Mouse (Mus musculus) c-Kit-positive CD71-positive TER-119-positive erythroid progenitor cells, embryonic 14.5 days (primary cell): ENCODE results near the gene Depdc1b.

Experiments used
- DNase-seq: peaks from one replicate; pipeline ENCODE4 v3.0.0-alpha.2; 2013; ENCODE audit warnings: low spot score

Gene Depdc1b

DNA sequence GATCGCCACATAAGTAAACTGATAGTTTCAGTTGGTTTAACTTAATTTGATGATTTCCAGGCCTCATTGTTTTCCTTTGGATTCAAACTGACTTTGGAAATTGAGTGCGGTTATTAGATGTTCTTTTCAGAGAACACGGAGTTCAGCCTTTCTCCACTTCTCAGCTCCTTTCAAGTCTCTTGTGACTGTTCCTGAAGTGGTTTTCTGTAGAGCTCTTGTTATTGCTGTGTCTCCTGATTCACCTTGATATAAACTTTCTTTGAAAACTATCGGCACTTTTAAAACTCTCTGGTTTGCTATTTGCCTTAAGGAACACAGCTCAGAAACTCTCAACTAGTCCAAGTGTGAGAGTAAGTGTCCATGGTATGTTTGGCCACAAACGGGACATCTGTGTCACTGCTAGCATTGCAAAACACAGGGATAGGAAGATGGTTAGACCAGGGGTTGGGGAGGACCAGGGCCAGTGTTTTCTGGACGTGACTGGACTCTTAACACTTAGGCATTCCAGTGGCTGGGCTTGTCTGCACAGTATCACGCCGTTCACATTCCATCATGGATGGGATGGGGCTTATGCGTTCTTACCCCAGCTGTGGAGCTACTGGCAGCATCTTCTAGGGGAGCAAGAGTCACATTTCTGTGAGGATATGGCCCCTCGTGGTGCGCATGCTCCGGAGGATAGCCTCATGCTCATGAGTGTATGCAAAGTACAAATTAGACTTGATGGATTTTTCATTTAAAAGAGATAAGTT lies 38.8 kb downstream of the Depdc1b start:
- DNase-seq: no peak

DNA sequence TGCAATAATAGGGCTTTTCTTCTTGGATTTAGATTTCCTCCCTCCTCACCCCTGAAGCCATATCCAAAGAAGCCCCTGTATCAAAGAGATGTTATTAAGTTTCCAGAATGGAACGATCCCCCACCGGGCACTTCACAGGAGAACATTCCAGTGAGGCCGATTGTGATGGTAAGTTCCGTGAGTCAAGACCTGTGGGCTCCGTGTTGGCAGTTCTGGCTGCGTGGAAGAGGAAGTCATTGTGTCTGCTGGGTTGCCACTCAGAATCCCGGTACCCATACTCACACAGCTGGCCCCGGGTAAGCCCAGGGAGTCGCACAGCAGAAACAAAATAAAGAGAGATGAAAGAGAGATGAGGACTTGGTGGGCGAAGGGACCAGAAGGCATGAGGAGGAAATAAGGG lies 41.2 kb downstream of the Depdc1b start:
- DNase-seq: no peak

GRCm38 (mm10) chr13:108358228-108358627 lies 42.1 kb downstream of the Depdc1b start:
- no peak for DNase-seq

DNA sequence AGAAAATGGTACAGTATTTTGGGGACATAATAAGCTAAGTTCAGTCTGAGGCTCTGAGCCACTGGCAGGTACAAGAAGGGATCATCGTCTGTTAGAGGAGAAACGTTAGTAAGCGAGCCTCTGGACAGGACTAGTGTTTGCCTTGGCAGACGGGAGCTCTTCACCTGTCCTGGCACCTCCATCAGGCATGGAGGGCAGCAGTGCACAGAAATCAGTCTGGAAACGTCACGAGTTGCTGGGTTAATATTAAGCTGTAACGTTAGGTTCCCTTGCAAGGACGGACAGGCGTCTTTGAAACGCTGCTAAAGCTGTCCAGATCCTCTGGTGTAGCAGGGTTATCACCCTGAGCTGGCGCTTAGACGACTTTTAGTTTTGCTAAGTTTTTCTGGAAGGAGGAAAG lies 51.4 kb downstream of the Depdc1b start:
- DNase-seq: no peak

- no peak for DNase-seq
Observed at GRCm38 (mm10) chr13:108370241-108370941, 54.3 kb downstream of the Depdc1b start.

DNA sequence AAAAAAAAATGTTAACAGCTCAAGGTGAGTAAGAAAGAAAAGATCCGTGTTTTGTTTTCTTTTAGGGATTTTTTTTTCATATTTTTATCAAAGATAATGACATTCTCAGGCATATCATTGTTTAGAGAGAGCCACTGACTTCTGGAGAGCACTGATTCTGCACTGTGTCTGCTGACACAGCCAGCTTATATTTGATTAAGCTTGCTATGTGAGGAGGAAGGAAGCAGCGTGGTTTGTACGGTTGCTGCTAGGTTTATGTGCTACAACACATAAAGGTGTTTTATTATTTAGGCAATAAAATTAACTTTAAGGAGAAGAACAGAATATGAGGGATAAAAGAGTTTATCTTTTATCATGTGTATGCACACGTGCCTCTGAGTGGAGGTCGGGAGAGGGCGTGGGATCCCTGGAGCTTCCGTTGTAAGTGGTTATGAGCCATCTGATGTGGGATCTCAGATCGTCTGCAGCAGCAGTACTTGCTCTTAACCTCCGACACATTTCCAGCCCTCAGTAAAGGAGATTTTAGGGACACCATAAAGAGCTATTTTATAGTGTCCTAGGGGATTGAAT lies 55.3 kb downstream of the Depdc1b start:
- no peak for DNase-seq

DNA sequence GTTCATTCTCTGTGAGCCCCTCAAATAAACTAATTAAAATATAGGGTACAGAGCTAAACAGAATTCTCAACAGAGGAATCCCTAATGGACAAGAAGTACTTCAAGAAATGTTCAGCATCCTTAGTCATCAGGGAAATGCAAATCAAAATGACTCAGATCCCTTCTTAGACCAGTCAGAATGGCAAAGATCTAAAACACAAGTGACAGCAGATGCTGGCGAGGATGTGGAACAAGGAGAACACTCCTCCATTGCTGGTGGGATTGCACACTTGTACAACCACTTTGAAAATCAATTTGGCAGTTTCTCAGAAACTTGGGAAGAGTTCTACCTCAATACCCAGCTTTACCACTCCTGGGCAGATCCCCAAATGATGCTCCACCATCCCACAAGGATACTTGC lies 57.1 kb downstream of the Depdc1b start:
- DNase-seq: no peak

DNA sequence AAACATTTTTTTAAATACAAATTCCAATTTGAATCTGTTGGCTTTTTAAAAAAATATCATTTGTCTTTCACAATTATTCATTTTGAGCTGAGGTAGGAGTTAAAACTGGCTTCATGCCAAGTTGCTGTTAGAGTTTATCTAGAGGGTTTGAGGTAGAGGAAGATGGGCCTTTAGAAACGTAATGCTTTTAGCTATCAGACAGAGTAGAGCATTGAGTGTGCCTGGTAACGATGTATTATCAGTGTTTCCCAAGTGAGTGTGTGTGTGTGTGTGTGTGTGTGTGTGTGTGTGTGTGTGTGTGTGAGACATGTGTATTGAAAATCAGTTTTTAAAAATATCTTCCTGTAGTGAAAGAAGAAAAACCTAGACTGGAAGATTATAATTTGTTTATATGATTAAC lies 60.5 kb downstream of the Depdc1b start:
- DNase-seq: no peak

DNA sequence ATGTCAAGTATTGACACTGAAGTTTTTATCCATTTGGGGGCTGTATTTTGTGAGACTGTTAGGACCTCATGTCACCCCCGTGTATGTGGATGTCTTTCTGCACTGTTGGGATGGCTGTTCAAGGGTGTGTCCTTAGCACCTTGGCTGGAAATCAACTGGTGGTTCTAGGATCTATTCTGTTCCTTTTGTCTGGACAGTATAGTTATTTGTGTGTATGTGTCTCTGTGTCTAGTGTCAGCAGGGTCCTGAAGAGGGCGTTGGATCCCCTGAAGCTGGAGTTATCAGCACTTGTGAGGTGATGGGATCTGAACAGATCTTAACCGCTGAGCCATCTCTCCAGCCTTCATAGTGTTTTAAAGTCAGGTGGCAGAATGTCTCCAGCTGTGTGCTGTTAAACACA lies 65.0 kb downstream of the Depdc1b start:
- no peak for DNase-seq

GRCm38 (mm10) chr13:108383051-108383450 lies 66.9 kb downstream of the Depdc1b start:
- DNase-seq: no peak

DNA sequence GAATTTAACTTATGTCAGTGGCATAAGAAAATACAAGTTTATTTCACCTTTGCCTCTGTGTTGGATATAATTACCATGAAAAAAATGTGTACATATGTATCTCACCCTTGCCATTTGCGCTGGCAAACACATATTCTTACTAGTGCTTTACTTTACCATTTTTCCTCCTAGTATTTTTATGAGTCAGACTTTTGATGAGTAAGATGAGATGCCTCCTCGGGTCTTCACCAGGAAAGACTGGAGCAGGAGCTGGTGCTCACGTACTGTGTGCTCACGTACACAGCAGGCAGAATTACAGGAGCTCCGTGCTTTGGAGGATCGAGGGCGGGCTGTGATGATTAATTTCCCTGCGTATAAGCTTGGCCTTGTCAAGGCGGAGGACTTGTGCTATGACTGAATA lies 69.9 kb downstream of the Depdc1b start:
- DNase-seq: no peak

- DNase-seq: peak; percentile 17
Observed at GRCm38 (mm10) chr13:108390565-108390964, 74.4 kb downstream of the Depdc1b start.

GRCm38 (mm10) chr13:108403197-108403596 lies 87.1 kb downstream of the Depdc1b start:
- DNase-seq: no peak

DNA sequence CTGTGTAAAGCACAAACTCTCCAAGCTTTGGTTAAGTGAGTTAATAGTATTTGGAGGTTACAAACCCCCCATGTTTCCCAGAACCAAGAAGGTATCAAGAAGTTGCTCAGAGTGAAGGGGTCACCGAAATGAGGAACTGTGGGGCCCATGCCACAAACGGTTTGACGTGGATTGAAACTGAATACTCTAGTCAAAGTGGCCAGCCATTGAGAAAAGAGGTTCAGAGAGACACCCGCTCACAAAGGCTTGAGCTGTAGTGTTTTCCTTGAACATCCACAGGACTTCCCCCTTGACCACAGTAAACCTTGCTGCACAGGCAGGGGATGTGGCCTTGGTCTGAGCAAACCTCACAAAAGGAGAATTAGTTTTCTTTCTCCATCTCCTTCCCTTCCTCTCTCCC lies 88.2 kb downstream of the Depdc1b start:
- DNase-seq: no peak

GRCm38 (mm10) chr13:108415464-108415863 lies 99.3 kb downstream of the Depdc1b start:
- no peak for DNase-seq

GRCm38 (mm10) chr13:108418741-108419507 lies 102.8 kb downstream of the Depdc1b start:
- DNase-seq: no peak

GRCm38 (mm10) chr13:108426322-108426721 lies 110.2 kb downstream of the Depdc1b start:
- no peak for DNase-seq

GRCm38 (mm10) chr13:108428809-108429208 lies 112.7 kb downstream of the Depdc1b start:
- DNase-seq: no peak

DNA sequence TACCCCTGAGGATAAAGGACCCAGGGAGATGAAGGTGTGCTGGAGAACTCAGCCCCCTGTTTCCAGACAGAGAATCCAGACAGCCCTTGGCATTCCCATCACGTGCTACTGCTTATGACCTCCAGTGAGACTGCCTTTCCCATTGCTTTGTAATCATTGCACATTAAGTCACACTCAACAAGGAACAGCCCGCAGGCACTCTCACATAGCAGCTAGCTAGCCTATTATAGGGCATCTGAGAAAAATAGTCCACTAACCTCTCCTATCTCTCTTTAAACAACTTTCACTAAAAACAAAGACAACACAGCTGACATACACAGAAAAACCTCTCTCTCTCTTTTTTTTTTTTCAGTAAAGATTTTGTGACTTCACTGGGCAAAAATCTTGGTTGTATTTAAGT lies 113.5 kb downstream of the Depdc1b start:
- no peak for DNase-seq

DNA sequence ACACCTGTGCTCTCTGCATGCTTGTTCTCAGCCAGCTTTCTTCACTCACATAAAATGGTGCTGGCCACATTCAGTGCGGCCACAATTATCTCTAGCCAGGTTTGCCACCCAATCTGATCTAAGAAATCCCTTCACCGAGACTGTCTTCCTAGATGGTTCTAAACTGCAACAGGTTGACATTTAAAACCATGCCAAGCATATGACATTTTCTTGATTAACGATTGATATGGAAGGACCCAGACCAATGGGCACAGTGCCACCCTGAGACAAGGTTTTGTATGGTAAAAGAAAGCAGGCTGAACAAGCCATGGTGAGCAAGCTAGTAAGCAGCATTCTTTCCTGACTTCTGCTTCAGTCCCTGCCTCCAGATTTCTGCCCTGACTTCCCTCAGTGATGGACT lies 115.6 kb downstream of the Depdc1b start:
- no peak for DNase-seq

- DNase-seq: no peak
Observed at GRCm38 (mm10) chr13:108435687-108436086, 119.6 kb downstream of the Depdc1b start.

DNA sequence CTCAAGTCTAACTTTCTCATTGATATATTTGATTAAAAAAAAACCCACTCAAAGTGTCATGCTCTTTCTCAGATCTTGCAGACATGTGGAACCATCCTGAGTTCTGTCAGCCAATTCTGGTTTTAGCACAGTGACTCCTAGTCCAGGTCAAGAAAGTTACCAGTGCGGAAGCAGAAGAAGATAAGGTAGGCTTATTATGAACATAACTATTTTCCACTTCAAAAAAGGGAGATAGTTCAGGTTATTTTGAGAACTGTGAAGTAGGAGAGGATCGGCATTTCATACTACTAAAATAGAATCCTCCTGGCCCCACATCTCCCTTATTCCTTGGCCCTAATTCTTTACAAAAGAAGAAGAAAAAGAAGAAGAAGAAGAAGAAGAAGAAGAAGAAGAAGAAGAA lies 121.3 kb downstream of the Depdc1b start:
- no peak for DNase-seq

- DNase-seq: no peak
Observed at GRCm38 (mm10) chr13:108439012-108439411, 122.9 kb downstream of the Depdc1b start.
